Mouse (Mus musculus): Measurements from ENCODE around the gene Gm20683. TPM values are rescaled to one million over a fixed set of nuclear protein-coding genes. Genes with fewer than 3 reads are reported as not detected.

The Gm20683 gene
- total RNA-seq, 4 experiments from 2014 or later, result 7.3 to 36.4 (median 20.8) TPM

DNA sequence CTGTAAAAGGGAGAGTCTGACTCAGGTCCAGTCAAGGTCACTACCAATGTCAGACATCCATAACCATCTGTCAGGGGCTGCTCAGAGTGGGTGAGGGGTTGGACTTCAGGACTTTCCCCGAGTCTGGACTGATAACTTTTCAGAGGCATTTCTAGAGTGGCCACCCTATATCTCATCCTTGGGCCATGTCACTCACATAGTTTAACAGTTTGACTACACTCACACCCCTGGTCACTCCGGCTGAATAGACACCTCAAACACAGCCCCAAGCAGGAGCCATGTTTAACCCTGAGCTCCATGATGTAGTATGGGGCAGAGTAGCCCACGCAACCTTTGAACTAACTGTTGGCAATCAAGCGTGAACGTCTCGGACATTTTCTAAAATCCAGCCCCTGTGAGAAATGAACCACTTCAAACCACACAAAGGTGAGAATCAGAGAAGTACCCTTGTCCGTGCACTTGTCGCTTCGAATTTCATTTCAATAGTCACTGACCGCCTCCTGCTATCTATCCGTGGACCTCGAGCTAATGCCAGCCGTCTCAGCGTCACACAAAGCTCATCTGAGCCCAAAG lies 32.7 kb upstream of the Gm20683 start:
- no peak for DNase-seq

DNA sequence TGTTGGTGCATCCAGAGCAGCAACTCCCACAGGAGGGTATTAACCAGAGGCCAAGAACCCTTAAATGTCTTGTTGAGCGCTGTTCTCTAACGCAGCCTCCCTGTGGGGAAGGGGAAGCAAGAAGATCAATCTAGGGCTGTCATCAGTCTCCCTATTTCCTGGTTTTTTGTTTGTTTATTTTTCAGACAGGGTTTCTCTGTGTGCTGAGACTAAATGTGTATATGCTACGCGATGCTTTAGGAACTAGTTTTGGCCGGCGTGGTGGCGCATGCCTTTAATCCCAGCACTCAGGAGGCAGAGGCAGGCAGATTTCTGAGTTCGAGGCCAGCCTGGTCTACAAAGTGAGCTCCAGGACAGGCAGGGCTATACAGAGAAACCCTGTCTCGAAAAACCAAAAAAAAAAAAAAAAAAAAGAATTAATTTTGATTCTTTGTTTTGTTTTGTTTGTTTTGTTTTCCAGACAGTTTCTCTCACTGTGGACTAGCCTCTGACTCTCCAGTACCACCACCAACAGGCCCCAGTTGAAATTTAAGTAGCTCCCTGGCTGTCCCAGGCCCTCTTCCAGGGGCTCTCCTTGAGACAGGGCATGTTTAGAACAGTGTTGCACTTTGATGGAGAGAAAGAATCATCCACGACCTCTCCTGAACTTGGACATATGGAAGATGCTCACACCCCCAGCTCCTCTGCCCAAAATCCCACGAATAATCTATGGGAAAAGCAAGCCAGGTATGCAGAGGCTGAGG lies 32.0 kb upstream of the Gm20683 start:
- no peak for DNase-seq

DNA sequence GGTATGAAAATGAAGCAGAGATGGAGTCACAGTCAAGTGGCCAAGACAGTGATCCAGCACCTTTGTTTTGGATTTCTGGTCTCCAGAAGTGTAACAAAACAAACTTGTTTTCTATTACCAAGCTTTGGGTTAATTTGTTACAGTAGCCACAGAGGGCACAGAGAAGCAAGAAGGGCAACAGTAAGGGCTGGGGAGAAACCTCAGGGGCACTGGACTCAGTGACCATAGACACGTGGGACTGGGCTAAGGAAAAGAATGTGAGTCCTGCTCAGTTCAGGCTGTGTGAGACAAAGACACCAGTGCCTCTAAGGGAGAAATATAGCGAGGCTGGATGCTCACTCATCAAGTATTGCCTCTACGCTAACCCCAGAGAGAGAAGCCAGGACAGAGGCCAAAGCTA lies 31.1 kb upstream of the Gm20683 start:
- DNase-seq, result no peak

DNA sequence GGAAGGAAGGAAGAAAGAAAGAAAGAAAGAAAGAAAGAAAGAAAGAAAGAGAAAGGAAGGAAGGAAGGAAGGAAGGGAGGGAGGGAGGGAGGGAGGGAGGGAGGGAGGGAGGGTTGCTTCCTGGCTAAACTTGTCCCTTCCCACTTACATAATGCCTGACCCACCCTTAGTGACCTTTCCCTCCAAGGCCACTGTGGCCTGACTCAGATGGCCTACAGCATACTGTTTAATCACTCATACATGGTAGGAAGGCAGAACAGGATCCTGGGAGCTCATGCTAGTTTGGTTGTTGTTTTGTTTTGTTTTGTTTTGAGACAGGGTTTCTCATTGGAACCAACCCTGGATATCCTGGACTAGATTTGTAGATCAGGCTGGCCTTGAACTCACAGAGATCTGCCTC lies 30.0 kb upstream of the Gm20683 start:
- DNase-seq, result peak; percentile 84

DNA sequence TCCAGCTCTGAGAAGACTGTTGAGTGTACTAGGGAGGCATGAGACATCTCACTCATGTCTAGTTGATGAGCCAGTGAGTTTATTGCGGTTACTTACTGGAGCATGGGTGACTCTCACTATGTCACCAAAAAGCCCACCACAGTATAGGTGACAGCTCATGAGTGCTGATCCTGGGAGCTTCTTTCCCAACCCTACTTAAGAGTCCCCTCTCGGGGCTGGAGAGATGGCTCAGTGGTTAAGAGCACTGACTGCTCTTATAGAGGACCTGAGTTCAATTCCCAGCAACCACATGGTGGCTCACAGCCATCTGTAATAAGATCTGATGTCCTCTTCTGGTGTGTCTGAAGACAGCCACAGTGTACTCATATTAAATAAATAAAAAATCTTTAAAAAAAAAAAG lies 28.4 kb upstream of the Gm20683 start:
- DNase-seq, result no peak

DNA sequence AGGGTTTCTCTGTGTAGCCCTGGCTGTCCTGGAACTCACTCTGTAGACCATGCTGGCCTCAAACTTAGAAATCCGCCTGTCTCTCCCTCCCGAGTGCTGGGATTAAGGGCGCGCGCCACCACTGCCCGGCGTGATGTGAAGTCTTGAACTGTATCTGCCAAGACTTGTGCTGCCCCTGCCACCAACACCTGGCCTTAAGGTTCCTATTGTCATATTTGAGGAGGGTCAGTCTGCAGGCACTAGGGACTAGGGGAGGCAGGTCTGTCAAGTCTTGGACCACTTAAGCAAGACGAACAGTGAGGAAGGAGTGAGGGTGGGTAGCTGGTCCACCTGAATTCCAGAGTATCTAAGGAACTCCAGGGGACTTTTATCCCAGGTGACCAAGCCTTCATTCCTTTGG lies 27.9 kb upstream of the Gm20683 start:
- DNase-seq, result no peak

DNA sequence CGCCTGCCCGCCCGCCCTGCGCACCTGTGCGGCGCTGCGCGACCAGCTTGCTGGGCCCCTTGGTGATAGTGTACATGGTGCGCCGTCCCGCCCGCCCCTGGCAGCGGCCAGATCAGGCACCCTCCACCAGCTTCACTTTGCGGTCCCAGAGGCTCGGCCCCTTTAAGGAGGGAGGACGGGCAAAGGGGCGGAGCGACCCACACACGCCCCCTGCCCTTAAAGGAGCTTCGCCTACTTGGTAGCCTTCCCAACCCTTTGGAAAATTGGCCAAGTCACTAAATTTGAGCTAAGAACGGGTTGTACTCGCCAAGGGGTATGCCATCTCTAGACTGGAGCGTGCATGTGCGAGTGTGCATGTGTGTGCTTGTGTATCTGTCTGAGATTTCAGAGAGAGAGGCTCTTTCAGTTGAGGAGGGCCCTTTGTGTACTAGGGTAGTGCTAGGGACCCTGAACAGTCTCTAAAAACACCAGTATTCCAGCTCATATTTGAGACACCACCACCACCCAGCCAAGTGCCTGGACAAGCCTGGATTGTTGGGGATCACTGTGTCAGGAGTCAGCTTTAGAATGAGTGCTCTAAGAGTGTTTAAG lies 27.1 kb upstream of the Gm20683 start, which contains the start of gene Mcrip2:
Gene Mcrip2 (minus strand): TSS at position 164 of the 591 bp plus-strand sequence.
- peak; percentile 89 for DNase-seq

DNA sequence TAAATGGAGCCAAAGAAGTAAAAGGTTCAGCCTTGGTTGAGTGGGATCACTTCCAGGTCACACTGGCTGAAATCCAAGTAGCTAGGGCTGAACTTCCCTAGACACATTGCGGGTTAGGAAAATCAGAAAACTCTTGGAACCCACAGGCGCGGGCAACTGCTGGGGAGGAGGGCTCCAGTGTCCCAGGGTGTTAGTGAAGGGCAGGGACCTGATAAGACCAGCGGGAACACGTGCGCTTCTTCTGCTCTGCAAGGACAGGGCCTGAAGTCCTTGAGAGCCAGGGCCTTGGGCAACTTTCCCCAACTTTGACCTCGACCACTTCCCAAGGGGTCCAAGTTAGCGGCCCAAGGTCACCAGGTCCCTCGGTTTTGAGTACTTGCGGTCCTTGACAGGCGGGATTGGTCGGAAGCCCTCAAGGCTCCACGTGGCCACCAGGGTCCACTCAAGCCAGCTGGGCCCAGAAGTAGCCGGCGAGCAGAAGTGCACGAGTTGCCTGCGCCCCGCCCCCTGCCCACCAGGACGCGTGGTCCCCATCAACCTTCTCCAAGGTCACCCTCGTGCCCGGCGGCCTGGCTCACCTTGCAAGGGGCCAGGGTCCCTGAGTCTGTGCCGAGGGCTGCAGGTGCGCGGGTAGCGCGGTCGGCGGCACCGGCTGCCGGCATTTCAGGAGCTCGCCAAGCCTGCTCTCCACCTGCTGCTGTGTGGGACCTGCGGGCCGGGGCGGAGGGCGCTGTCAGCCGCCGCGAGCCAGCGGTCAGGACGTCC lies 26.5 kb upstream of the Gm20683 start:
- peak; percentile 91 for DNase-seq

DNA sequence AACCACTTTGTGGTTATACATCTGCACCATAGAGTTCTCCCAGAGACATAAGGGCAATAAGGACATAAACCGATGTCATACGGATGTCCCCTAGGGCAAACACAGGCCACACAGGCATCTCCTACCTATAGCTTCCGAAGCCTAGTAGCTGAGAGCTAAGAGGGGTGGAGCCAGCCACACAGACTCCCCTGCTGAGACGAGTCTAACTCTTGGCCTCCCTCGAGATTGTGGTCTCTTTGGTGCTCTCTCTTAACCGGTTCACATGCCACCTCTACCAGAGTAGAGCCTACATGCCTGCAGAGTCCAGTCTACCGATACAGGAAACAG lies 25.9 kb upstream of the Gm20683 start:
- DNase-seq, result no peak

DNA sequence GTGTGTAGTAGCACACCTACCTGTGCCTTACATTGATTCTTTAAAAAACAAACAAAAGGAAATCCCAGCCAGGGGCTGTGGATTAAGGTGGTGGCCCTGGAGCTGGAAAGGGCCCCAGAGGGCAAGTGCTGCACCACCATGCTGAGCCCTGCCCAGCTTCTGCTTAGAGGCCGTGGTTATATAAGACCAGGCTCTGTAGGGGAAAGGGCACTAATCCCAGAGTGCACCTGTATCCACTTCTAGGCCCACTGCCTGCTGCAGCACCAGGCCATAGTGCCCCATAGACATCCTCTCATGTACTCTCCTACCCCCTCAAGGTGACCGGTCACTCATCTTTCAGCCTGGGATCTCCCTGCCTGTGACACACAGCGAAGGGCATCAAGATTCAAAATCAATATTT lies 24.6 kb upstream of the Gm20683 start:
- no peak for DNase-seq

DNA sequence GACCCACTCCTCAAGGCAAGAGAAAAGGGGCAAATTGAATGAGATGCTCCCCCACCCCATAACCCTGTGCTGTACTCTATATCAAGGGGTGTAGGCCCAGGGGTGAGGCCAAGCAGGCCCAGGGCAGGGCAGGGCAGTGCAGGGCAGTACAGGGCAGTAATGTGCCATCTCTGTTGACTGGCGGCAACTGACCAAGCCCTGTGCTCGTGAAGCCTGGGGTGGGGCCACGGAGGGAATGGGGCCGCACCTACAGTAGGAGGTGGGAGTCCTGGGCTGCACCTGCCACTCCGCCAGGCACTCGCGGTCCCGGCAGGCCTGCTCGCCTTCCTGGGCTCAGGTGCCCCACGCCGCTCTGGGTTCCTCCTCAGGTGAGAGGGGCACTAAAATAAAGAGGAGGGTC lies 23.7 kb upstream of the Gm20683 start:
- no peak for DNase-seq

DNA sequence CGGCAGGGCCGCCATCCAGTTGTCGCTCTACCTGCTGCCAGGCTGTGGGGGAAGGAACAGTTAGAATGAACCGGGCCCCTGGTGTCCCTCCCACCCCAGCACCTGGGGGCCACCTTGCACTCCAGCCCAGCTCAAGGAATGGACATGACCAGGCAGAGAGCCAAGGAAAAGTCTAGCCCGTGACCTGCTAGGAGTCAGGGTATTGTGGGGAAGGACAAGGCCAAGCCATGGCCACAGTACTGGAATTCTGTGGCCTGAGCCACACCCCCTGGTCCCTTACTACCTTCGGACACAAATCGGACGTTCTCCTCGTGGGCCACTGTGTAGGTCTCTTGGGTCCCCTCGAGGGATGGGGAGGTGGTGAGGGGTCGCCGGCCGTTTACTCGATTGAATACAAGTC lies 22.7 kb upstream of the Gm20683 start:
- DNase-seq, result no peak

DNA sequence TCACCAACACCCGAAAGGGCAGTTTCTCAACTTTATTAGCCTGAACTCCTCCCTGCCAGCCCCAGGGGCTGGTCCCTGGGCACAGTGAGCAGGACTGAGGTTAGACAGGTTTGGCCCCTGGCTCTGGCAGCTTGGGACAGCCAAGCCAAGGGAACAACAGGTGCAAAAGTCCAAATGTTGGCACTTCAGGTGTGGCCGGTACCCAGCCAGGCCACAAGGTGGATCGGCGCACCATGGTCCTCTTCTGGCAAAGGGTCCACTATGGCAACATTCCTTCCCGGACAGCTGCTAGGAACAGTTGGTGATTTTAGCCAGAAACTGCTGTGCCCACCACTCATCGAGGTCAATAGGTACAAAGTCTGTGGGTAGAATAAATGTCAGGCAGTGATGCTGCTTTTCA lies 22.1 kb upstream of the Gm20683 start:
- DNase-seq, result no peak

DNA sequence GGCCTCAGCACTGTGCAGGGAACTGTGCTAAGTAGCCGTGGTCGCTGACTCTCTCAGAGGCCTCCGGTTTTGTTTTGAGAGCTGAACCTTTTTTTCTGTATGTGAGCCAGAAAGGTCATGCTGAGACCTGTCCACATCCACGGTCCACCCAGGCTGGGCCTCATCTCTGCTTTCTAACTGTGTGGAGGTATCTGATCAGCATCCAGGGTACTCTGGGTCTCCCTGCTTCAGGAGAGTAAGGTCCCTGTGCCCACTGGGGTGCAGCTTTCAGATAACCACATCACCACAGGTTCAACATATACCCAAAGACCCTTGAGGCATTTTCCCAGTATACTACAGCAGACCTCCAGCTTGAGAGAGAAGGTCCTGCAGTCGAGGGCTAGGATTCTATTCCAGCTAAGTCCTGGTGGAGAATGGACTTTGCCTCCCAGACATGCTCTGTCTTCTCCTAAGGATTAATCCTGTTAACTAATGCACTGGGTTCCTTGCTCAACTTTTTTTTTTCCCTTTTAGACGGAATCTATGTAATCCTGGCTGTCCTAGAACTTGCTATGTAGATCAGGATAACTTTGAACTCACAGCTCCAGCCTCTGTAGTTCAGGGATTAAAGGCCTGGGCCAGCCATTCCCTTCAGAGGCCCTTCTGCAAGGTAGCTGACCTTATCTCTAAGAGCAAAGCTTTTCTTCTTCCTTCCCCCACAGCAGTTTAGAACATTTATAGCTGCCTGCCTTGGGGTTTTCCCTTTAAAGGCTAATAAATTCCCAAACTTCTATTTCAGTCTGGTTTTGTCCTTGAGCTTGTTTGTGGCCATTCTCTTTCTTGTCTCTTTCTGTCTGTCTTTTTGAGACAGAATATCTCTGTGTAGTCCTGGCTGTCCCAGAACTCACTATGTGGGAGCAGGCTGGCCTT lies 20.4 kb upstream of the Gm20683 start:
- DNase-seq, result no peak

DNA sequence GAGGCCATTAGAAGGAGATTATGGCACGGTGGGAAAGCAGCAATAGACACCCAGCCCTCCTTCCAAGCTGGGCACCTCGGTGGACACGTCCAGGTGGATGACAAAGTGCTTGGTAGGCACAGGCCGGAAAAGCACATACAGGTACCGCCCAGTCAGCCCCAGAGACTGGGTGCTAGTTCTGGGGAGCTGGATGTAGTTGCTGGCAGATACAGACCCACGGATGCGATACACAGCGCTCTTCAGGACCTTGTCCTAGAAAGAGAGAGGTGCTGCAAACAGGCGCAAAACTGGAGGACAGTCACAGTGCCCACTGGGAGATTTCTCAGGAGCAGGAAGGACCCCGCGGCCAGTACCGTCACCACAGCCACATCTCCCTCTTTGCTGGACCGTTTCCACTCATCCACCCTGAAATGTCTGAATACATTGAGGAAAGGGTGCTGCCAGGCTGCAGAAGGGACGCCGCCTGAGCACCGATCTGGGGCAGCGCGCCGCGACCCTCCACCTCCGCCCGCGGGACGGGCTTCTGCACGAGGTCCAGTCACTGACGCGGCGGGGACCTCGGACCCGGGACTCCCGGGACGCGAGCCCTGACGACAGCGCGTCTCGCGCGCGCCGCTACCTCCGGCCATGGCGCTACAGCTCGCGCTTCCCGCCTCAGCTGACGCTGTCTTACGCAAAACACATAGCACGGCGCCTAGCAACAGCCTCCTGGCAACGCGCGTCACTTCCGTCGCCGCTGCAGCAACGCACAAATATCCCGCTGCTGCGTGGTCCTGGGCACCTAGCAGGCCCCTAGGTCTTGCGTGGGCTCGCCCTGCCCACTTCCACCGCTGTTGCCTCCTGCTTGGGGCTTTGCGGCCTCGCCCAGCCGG lies 19.5 kb upstream of the Gm20683 start, which contains the start of gene Wdr90:
Gene Wdr90 (minus strand): TSS at position 670 of the 872 bp plus-strand sequence.
- DNase-seq, result peak; percentile 91

DNA sequence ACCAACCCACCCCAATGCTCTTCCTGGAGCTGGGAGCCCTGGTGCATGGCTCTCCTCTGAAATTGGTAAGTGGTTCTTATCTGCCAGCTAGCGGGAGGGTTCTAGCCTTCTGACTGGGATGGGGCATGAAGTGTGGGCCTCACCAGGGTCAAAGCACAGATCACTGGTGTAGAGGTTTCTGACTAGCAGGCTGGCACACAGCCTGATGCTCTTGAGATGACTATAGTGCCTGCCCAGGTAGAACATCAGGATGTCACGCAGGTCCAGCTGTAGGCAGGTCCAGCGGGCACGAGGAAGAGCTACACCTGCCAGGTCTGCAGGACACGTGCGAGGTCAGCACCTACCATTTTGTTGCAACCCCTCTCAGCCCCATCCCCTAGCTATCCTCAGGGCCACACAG lies 18.7 kb upstream of the Gm20683 start:
- no peak for DNase-seq

DNA sequence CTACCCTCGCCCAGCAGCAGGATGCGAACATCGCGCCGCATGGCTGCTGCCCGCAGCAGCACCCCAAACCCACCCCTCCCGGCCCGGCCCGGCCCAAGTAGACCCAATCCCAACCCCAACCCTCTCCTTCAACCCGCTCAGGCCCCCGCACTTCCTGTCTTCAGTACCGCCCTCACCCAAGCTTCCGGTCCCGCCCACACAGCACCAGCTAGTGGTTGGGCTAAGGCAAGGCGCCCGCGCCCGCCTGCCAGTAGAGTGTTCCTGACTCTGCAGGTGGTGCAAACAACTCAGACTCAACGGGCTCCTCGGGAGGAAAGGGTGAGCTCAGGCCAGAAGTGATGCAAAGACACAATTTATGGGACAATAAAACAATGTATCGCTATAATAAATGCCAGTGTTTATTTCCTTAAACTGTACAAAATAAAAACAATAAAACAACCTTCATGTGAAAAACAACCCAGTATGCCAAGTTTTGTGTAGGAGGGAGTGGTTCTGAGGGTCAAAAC lies 2.9 kb upstream of the Gm20683 start, which contains the start of gene Rhot2:
Gene Rhot2 (minus strand): TSS at position 456 of the 506 bp plus-strand sequence.
- DNase-seq, result peak; percentile 94

DNA sequence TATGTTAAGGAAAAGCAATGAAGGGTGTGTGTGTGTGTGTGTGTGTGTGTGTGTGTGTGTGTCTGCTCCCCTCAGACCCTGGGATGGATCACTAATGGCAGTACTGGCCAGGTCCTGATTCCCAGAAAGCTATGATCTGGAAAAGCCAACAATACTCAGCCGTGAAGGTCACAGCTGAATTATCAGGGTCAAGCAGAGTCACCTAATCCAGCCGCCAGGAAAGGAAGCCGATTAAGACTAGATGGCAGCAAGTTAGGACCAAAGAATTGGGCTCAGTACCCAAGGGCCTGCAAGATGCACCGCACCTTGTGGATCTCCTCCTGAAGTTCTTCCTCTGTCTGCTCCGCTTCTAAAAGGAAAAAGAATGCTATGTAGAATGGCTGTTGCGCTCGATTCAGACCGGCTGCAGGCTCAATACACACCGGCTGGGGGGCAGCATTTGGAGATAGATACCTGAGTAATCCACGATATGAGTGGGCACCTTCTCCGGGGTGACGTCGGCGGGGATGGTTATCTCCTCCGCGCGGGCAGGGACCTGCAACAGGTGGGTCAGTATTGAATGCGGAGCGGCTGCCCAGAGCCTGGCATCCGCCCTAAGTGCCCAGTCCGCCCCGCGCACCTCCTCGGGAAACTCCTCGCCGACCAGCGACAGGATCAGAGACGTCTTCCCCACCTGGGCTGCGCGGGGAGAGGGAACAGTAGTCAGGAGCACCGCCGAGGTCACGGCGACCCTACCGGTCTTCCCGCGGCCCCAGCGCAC lies 2.3 kb upstream of the Gm20683 start:
- DNase-seq, result no peak

DNA sequence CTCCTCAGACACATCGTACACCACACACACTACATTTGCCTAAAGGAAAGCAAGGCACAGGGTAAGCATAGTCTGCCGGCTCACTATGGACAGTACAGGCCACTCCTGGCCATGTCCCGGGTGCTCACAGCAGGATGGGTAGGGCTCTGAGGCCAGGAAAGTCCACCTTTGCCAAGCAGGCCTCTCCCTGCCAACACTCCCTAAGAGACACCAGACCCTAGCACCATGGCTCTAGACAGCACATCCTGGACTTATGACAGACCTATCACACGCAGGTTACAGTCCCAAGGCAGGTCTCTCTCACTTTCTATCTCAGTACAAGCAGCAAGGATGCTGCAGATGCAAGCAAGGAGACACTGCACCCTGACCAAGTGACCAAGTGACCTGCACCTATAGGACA lies 1.6 kb upstream of the Gm20683 start:
- no peak for DNase-seq

DNA sequence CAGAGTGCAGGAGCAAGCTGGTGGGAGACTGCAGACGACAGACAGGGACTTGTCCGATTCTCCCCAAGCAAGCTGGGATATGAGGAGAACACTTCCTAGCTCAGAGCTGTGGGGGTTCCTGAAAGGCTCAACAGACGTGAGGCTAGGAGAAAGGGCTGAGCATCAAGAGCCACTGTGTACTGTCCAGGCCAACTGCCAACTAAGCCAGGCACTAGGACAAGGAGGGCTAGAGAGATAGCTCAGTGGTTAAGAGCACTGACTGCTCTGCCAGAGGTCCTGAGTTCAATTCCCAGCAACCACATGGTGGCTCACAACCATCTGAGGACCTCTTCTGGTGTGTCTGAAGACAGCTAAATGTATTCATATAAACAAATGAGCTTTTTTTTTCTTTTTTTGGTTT lies 946 bp upstream of the Gm20683 start:
- DNase-seq, result no peak

All from adrenal gland, adult 8-10 months (tissue).